Mouse (Mus musculus) limb, embryonic 15.5 days (tissue): Measurements from ENCODE around the gene Scrg1. TPM values are rescaled to one million over a fixed set of nuclear protein-coding genes. Genes with fewer than 3 reads are reported as not detected.
A peak's percentile ranks its signal among the peaks of the same experiment; 100 is the strongest.
"Not testable (repeated sequence)": the region's sequence is repeated elsewhere in the genome, so short reads cannot be mapped to it uniquely, and the experiment has no call there.

Experiments used
- ATAC-seq: fragments of 200-750 bp; cut with Nextera tagmentation; 2 replicates; pipeline ENCODE4 v1.8.0; 2017; ENCODE audit warnings: low read depth, moderate TSS enrichment; ENCODE audit not compliant: insufficient number of reproducible peaks, low FRiP score, low TSS enrichment
- H3K27ac ChIP-seq: fragments of 300-500 bp; sonication (generic); 2 replicates; pipeline ENCODE4 v1.5.1; 2015; ENCODE audit warnings: moderate library complexity, mild to moderate bottlenecking, inconsistent platforms
- H3K27me3 ChIP-seq: fragments of 300-500 bp; sonication (generic); 2 replicates; pipeline ENCODE4 v1.6.1; 2015; ENCODE audit warnings: inconsistent platforms
- H3K36me3 ChIP-seq: fragments of 300-500 bp; sonication (generic); 2 replicates; pipeline ENCODE4 v1.6.1; 2015; ENCODE audit warnings: inconsistent platforms
- H3K4me1 ChIP-seq: fragments of 300-500 bp; sonication (generic); 2 replicates; pipeline ENCODE4 v1.6.1; 2015; ENCODE audit warnings: inconsistent platforms
- H3K4me2 ChIP-seq: fragments of 300-500 bp; sonication (generic); 2 replicates; pipeline ENCODE4 v1.6.1; 2015; ENCODE audit warnings: mild to moderate bottlenecking, inconsistent platforms
- H3K4me3 ChIP-seq: fragments of 300-500 bp; sonication (generic); 2 replicates; pipeline ENCODE4 v1.5.1; 2015; ENCODE audit warnings: mild to moderate bottlenecking, inconsistent platforms
- H3K9ac ChIP-seq: fragments of 300-500 bp; sonication (generic); 2 replicates; pipeline ENCODE4 v1.6.1; 2015; ENCODE audit warnings: inconsistent platforms
- H3K9me3 ChIP-seq: fragments of 300-500 bp; sonication (generic); 2 replicates; pipeline ENCODE4 v1.6.1; 2016; ENCODE audit warnings: inconsistent platforms
- WGBS: fragments of 180-500 bp; shearing (Covaris S2); methylation state at CpG from one replicate; pipeline ENCODE4 v1.1.7; 2015; 5-methylcytosine and 5-hydroxymethylcytosine counted together
- polyA plus RNA-seq: library from polyadenylated mRNA; unstranded; fragments of >200 nt; fragmentation: Nextera tagmentation; extraction: Ambion mirVana; gene quantifications from 2 replicates; pipeline ENCODE4 v1.2.1, GENCODE M21; 2015

Scrg1 gene
- polyA plus RNA-seq, 1 experiment from 2014 or later, result 26.3 TPM

DNA sequence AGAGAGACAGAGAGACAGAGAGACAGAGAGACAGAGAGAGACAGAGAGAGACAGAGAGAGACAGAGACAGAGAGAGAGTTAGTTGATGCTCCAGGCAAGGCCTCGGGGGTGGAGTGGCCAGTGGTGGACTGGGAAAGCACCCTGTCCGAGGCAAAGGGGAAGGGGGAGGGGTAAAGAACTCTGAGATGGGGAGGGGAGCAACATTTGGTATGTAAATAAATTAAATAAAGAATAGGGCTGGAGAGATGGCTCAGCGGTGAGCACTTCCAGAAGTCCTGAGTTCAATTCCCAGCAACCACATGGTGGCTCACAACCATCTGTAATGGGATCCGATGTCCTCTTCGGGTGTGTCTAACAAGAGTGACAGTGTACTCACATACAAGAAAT, 25.8 kb upstream of the Scrg1 start:
- H3K4me1 ChIP-seq, H3K4me2 ChIP-seq, H3K4me3 ChIP-seq, ATAC-seq, H3K36me3 ChIP-seq, H3K9me3 ChIP-seq, H3K9ac ChIP-seq, H3K27ac ChIP-seq: not testable (repeated sequence)
- 74% methylated on average over 5 of the region's 5 CpGs for WGBS
- peaks cover 33% of the 10 kb centered on the region for H3K27me3 ChIP-seq

GRCm38 (mm10) chr8:57430901-57431300, 24.8 kb upstream of the Scrg1 start:
- peaks cover 33% of the 10 kb centered on the region for H3K27me3 ChIP-seq
- H3K27ac ChIP-seq, result no peak overlapping the region
- no peak overlapping the region for H3K9ac ChIP-seq
- H3K4me3 ChIP-seq, result no peak overlapping the region
- peaks cover 8% of the 10 kb centered on the region for H3K4me1 ChIP-seq
- H3K36me3 ChIP-seq, result no peaks in the 10 kb centered on the region
- no peaks in the 10 kb centered on the region for H3K9me3 ChIP-seq
- no peak for ATAC-seq
- no peak overlapping the region for H3K4me2 ChIP-seq
- WGBS, result 79% methylated on average over 11 of the region's 11 CpGs

- no peak overlapping the region for H3K27ac ChIP-seq
- peaks cover 25% of the 10 kb centered on the region for H3K27me3 ChIP-seq
- no peaks in the 10 kb centered on the region for H3K9me3 ChIP-seq
- peaks cover 14% of the 10 kb centered on the region for H3K4me1 ChIP-seq
- WGBS, result 84% methylated on average over 5 of the region's 5 CpGs
- no peak overlapping the region for H3K4me2 ChIP-seq
- no peak for ATAC-seq
- no peaks in the 10 kb centered on the region for H3K36me3 ChIP-seq
- H3K9ac ChIP-seq, result no peak overlapping the region
- no peak overlapping the region for H3K4me3 ChIP-seq
Observed at GRCm38 (mm10) chr8:57432802-57433201, 22.9 kb upstream of the Scrg1 start.

- WGBS, result 30% methylated on average over 18 of the region's 18 CpGs
- Histone ChIP-seq H3K4me2 (peak overlapping the region; percentile 34), H3K27ac (no peak overlapping the region)
Observed at GRCm38 (mm10) chr8:57435768-57436436, 19.8 kb upstream of the Scrg1 start.

DNA sequence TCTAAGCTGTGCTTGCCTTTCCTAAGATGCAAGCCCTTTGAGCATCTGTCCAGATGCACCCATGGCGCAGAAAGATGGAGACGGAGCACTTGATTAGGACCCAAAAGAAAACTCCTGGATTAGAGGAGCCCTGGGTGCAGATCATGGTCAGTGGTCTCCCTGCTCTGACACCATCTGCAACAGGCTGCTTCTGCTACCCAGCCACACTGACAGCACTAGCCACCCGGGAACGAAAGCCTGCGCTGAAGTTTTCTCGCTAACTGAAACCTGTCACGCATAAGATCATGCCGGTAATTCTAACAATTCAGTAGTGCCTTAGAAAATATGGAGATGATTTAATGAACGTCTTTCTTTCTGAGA, 19.3 kb upstream of the Scrg1 start:
- no peak overlapping the region for H3K4me2 ChIP-seq
- H3K36me3 ChIP-seq, result no peaks in the 10 kb centered on the region
- no peak overlapping the region for H3K9ac ChIP-seq
- no peak for ATAC-seq
- whole genome bisulfite sequencing, result 62% methylated on average over 9 of the region's 9 CpGs
- peaks cover 9% of the 10 kb centered on the region; the same call in 1 of the 2 replicates for H3K27me3 ChIP-seq
- H3K9me3 ChIP-seq, result no peaks in the 10 kb centered on the region
- no peak overlapping the region for H3K27ac ChIP-seq
- no peak overlapping the region for H3K4me3 ChIP-seq
- peaks cover 11% of the 10 kb centered on the region for H3K4me1 ChIP-seq

More at GRCm38 (mm10) chr8:57435768-57436436, 19.8 kb upstream of the Scrg1 start:
- Histone ChIP-seq H3K4me3 (no peak overlapping the region), H3K9me3 (no peaks in the 10 kb centered on the region), H3K4me1 (peaks cover 11% of the 10 kb centered on the region), H3K36me3 (no peaks in the 10 kb centered on the region), H3K9ac (no peak overlapping the region; the same call in 1 of the 2 replicates), H3K27me3 (peaks cover 9% of the 10 kb centered on the region; the same call in 1 of the 2 replicates)
- no peak for ATAC-seq

DNA sequence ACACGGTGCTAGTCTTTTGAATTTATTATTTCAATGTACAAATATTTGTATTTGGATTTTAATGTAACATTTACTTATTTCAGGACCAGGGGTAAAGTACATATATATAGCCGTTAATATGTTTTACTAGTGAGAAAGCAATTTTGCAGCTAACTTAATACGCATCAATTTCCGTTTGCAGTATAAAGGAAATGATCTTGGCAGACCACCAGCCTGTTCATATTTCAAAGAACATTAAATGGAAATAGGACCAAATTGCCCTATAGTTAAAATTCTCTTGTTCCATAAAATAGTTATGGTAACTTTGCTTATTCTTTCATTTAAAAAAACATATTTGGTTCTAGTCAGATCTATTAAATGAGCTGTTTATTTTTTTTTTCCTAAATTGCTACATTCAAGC, 14.6 kb upstream of the Scrg1 start:
- H3K4me3 ChIP-seq, result no peak overlapping the region
- H3K36me3 ChIP-seq, result no peaks in the 10 kb centered on the region
- H3K27ac ChIP-seq, result no peak overlapping the region
- ATAC-seq, result no peak
- H3K4me2 ChIP-seq, result no peak overlapping the region
- 29% methylated on average over 4 of the region's 4 CpGs for WGBS
- H3K9me3 ChIP-seq, result no peaks in the 10 kb centered on the region
- H3K27me3 ChIP-seq, result peaks cover 4% of the 10 kb centered on the region; the same call in 1 of the 2 replicates
- H3K9ac ChIP-seq, result no peak overlapping the region
- H3K4me1 ChIP-seq, result peaks cover 3% of the 10 kb centered on the region

DNA sequence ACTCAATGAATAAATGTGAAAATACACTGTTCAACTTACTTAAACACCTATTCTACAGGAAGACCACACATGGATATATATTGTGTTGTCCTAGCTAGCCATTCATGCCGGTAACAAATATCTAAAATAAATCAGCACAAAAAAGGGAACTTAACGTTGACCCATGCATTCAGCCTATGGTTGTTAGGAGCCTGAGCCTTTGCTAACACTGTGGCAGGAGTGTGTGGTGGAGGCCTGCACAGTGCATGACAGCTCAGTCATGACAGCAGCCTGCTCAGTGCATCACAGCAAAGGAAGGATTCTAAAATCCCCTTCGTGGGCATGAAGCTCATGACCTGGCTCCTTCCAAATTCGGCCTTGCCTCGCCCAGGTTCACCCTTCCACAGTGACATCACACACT, 14.2 kb upstream of the Scrg1 start:
- Histone ChIP-seq H3K4me1 (no peaks in the 10 kb centered on the region), H3K9ac (no peak overlapping the region), H3K9me3 (no peaks in the 10 kb centered on the region), H3K27ac (no peak overlapping the region), H3K4me3 (no peak overlapping the region), H3K36me3 (no peaks in the 10 kb centered on the region), H3K4me2 (no peak overlapping the region), H3K27me3 (peaks cover 4% of the 10 kb centered on the region; the same call in 1 of the 2 replicates)
- ATAC-seq, result no peak
- WGBS, result 69% methylated on average over 5 of the region's 5 CpGs

- 61% methylated on average over 4 of the region's 4 CpGs for WGBS
Observed at GRCm38 (mm10) chr8:57443289-57443688, 12.4 kb upstream of the Scrg1 start.

DNA sequence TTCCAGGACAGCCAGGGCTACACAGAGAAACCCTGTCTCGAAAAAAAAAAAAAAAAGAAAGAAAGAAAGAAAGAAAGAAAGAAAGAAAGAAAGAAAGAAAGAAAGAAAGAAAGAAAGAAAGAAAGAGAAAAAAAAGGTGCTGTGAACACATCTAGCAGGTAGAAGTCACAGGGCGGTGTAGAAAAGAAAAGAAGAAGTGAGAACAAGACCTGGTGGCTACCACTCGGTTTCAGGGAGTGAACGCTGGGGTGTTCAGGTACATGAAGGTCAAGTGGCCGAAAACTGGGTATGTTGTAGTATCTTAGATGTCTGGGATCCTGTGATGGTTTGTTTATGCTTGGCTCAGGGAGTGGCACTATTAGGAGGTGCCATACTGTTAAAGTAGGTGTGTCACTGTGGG, 9.8 kb upstream of the Scrg1 start:
- H3K9me3 ChIP-seq, H3K27ac ChIP-seq, H3K4me3 ChIP-seq, H3K27me3 ChIP-seq, H3K4me2 ChIP-seq, ATAC-seq, H3K4me1 ChIP-seq, H3K36me3 ChIP-seq, H3K9ac ChIP-seq: not testable (repeated sequence)
- 93% methylated on average over 4 of the region's 5 CpGs for WGBS

More at GRCm38 (mm10) chr8:57443289-57443688, 12.4 kb upstream of the Scrg1 start:
- Histone ChIP-seq H3K4me1 (no peaks in the 10 kb centered on the region), H3K36me3 (no peaks in the 10 kb centered on the region), H3K27ac (no peak overlapping the region), H3K4me3 (no peak overlapping the region), H3K9ac (no peak overlapping the region), H3K27me3 (peaks cover 4% of the 10 kb centered on the region; the same call in 1 of the 2 replicates), H3K9me3 (no peaks in the 10 kb centered on the region), H3K4me2 (no peak overlapping the region)
- no peak for ATAC-seq

- Histone ChIP-seq H3K27ac (no peak overlapping the region), H3K4me2 (no peak overlapping the region), H3K27me3 (no peaks in the 10 kb centered on the region), H3K9me3 (no peaks in the 10 kb centered on the region), H3K4me3 (no peak overlapping the region), H3K36me3 (no peaks in the 10 kb centered on the region), H3K4me1 (no peaks in the 10 kb centered on the region), H3K9ac (no peak overlapping the region)
- no peak for ATAC-seq
- WGBS, result 77% methylated on average over 7 of the region's 7 CpGs
Observed at GRCm38 (mm10) chr8:57450726-57451125, 5.0 kb upstream of the Scrg1 start.

- 96% methylated on average over 4 of the region's 4 CpGs for WGBS
- Histone ChIP-seq H3K9ac (no peak overlapping the region), H3K4me3 (no peak overlapping the region), H3K36me3 (no peaks in the 10 kb centered on the region), H3K27me3 (no peaks in the 10 kb centered on the region), H3K9me3 (no peaks in the 10 kb centered on the region), H3K4me2 (no peak overlapping the region), H3K27ac (no peak overlapping the region), H3K4me1 (no peaks in the 10 kb centered on the region; the same call in 1 of the 2 replicates)
- no peak for ATAC-seq
Observed at GRCm38 (mm10) chr8:57451896-57452295, 3.8 kb upstream of the Scrg1 start.

DNA sequence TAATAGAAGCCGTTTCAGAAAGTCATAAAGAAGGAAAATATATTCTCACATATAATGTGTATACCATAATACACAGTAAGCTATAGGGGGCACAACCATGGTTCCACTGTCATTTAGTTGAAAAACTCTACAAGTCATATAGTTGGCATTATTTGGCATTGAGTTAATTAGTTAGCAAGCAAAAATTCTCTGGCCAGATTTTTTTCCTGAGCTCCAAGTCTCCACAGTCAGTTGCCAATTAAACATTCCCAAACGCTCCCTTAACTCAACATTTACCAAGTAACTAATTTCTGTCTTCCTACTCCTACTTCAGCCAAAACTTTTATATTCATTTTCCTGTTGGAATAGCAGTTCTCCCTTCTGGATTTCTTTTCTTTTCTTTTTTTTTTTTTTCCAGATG, 2.4 kb upstream of the Scrg1 start:
- no peak overlapping the region for H3K27ac ChIP-seq
- H3K27me3 ChIP-seq, result no peaks in the 10 kb centered on the region
- H3K4me3 ChIP-seq, result no peak overlapping the region
- H3K9ac ChIP-seq, result no peak overlapping the region
- no peaks in the 10 kb centered on the region for H3K36me3 ChIP-seq
- ATAC-seq, result no peak
- H3K9me3 ChIP-seq, result no peaks in the 10 kb centered on the region
- 58% methylated on average over 2 of the region's 2 CpGs for WGBS
- H3K4me2 ChIP-seq, result no peak overlapping the region
- no peaks in the 10 kb centered on the region; the same call in 1 of the 2 replicates for H3K4me1 ChIP-seq
